Mouse (Mus musculus) G1E (cell line): ENCODE results near the gene Npas3.

Experiments used
- CTCF ChIP-seq: IDR thresholded peaks from 2 replicates; pipeline ENCODE4 v1.5.1; 2012; ENCODE audit warnings: low read depth, low read length, inconsistent platforms, mixed read lengths
- GATA1 ChIP-seq: IDR thresholded peaks from 2 replicates; pipeline ENCODE4 v1.6.1; 2012; ENCODE audit warnings: borderline replicate concordance, low read length, inconsistent platforms, mixed read lengths
- POLR2AphosphoS5 ChIP-seq: IDR thresholded peaks from 2 replicates; pipeline ENCODE4 v1.6.1; 2012; ENCODE audit warnings: low read depth, low read length, inconsistent platforms; ENCODE audit not compliant: insufficient replicate concordance

DNA sequence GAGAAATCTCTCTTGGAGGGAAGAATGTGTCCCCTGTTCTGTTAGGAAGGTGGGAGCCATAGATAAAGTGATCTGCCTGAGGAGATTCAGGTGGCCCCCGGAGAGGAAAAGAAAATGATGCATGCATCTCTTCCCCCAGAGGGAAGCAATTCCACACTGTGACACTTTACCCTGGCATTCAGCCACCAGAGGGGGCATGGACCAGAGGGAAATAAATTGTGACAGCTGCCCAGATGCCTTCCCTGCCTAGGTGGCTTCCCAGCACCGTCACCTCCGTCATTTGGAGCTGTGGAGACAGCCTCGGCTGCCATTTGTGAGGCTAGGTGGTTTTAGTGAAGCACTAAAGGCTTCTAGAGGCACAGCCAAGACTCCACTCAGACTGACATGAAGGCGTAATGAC is 498.2 kb downstream of the Npas3 start:
- no peak for TF ChIP-seq CTCF
- no peak for TF ChIP-seq POLR2AphosphoS5
- no peak for TF ChIP-seq GATA1
